Mouse (Mus musculus): ENCODE measurements around the gene Lamc2.

- TF ChIP-seq CTCF (IDR thresholded peaks at IDR 0.05; ENCODE audit: insufficient read depth, low read length), result no peak
- no peak for TF ChIP-seq POLR2A (IDR thresholded peaks at IDR 0.05; ENCODE audit: borderline replicate concordance, extremely low read depth, low read depth, low read length)
These were observed 87.7 kb downstream of the Lamc2 start for GRCm38 (mm10) chr1:153098586-153098985.

All from lung, adult 2 months (tissue).